Mouse (Mus musculus): ENCODE measurements at regions not wholly inside any gene's neighbourhood (a gene's known extent, or its start where the extent isn't known, plus 50 kb on each side); places are given as distances from the start of the nearest gene placed in this dataset.

GRCm38 (mm10) chr8:95983690-95984089 is 95.3 kb upstream of the Got2 start:
- DNase-seq (ENCODE audit: extremely low read depth, insufficient read length, low spot score): no peak

- no peak for DNase-seq (ENCODE audit: extremely low read depth, insufficient read length, low spot score)
These were observed 92.1 kb upstream of the Got2 start for GRCm38 (mm10) chr8:95980405-95980804.

- DNase-seq (ENCODE audit: extremely low read depth, insufficient read length, low spot score): no peak
These were observed 90.9 kb upstream of the Got2 start for GRCm38 (mm10) chr8:95979223-95979622.

DNA sequence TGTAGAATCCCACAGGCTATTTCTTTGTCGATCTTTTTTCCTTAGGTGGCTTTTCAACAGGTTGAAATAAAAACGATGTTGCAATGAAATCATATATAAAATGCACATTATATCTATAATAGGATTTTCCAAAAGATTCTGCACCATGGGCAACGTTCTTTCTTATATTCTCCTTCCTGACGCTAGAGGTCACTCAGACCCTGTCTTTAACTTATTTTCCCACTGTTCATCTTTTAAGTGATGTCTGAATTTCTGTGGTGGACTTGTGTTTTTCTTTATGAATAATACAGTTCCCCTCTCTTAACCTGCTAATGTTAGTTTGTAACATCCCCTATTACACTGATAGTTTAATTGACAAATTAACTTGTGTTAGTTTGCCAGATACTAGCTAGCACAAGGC is 86.5 kb upstream of the Got2 start:
- DNase-seq (ENCODE audit: extremely low read depth, insufficient read length, low spot score): no peak

DNA sequence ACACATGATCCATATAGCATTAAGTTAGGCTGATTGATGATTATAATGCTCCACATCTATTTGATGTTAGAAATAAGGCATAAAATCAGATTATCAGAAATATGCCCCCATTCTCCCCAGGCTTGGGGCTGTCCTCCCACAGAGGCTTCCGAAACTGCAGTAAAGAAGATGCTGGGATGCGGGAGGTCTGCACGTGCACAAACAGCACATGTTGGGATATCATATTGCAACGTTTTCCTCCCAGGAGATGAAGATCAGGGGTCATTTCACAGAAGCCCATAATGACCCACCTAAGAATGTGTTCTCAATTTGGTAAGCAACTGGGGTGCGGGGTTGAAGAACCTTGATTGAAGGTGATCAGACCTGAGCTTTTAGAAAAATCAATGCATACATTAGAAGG is 85.9 kb upstream of the Got2 start:
- no peak for DNase-seq (ENCODE audit: extremely low read depth, insufficient read length, low spot score)

- DNase-seq (ENCODE audit: extremely low read depth, insufficient read length, low spot score): no peak
These were observed 85.2 kb upstream of the Got2 start for GRCm38 (mm10) chr8:95973571-95973970.

- DNase-seq (ENCODE audit: extremely low read depth, insufficient read length, low spot score): no peak
These were observed 80.5 kb upstream of the Got2 start for GRCm38 (mm10) chr8:95968828-95969227.

DNA sequence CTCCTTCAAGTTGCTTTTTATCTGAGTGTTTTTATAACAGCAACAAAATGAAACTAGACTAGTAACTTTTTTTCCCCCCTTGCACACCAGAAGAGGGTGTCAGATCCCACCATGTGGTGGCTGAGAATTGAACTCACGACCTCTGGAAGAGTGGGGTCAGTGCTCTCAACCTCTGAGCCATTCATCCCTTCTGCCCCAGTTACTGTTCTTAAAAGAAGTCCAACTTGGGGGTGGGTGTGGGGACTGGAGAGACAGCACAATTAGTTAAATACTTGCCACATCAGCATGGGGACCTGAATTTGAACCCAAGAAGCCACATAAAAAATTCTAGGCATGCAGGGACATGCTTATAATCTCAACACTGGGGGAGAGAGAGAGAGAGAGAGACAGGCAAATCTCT is 78.1 kb upstream of the Got2 start:
- DNase-seq (ENCODE audit: extremely low read depth, insufficient read length, low spot score): no peak

GRCm38 (mm10) chr8:95952257-95952656 is 63.9 kb upstream of the Got2 start:
- no peak for DNase-seq (ENCODE audit: extremely low read depth, insufficient read length, low spot score)

DNA sequence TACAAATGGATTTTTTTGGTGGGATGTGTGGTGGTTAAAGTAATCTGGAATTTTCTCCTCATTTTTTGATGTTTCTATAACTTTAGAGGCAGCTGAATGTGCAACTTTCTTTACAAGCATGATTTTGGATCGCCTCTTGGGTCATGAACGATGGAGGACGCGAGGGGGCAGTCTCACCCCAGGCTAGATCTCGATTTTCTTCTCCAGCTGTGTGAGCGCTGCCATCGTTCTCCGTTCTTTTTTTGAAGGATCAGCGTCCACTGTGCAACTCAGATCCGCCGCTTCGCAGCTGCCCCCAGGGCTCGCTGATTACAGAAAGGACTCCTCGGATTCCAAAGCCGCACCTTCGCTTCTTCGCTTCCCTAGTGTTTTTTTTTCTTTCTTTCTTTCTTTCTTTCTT is 63.4 kb upstream of the Got2 start:
- no peak for DNase-seq (ENCODE audit: extremely low read depth, insufficient read length, low spot score)
